ENCODE assay signal across 7 mouse cellular contexts in the genomic region with DNA sequence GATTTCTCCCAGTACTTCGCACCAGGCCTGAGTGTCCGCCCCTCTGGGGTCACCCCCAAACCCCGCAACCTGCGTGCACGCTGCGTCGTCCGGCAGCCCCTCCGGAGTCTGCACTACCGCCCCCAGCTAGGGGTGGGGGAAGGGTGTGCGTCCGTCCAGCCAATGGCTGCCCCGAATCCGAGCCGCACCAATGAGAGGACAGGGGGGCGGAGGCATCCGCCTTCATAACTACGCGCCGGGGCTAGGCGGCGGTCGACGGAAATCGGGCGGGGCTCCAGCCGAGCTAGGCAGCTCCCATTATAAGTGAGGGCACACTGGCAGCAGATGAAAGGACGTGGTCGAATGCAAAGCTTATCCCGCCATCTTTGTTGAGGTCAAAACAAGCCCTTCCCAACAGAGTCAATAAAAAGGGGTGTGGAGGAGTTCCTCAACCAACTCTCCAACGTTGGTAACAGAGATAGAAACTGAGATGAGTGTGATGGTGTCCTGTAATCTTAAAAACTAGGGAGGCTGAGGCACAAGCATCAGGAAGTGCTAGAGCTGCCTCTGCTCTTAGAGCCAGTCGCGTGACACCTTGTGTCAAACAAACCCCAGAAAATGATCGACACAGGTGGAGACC. TPM values are rescaled to one million over a fixed set of nuclear protein-coding genes. Genes with fewer than 3 reads are reported as not detected.
DNase-seq lines count a peak whose midpoint lies in the region; ATAC-seq and TF ChIP-seq lines count a peak whose summit lies in the region.

A gene (plus strand): TSS at position 368 of the 619 bp plus-strand sequence.

- intact Hi-C loops in left cerebral cortex, postnatal 4 days (cut with DNase I): no loop called here

- H3K36me3 ChIP-seq in intestine, postnatal 0 days (ENCODE audit: control insufficient read depth, insufficient read depth): peaks cover 39% of the 10 kb centered on the region
- peaks cover 46% of the 10 kb centered on the region for H3K36me3 ChIP-seq in midbrain, embryonic 12.5 days
- H3K36me3 ChIP-seq in small intestine, adult 2 months (ENCODE audit: control insufficient read depth, insufficient read depth, low read length): peaks cover 39% of the 10 kb centered on the region

- ATAC-seq in intestine, postnatal 0 days: peak; percentile 76
- ATAC-seq in midbrain, embryonic 12.5 days (ENCODE audit: low FRiP score, low read depth): peak; percentile 90

- 0 out of 2 replicates have a peak, but pooled peaks have one; percentile 20 for TF ChIP-seq CTCF in intestine, postnatal 0 days (IDR thresholded peaks at IDR 0.05; ENCODE audit: low read depth)
- TF ChIP-seq CTCF in small intestine, adult 2 months (IDR thresholded peaks at IDR 0.05; ENCODE audit: extremely low read depth, insufficient read length, insufficient replicate concordance, low read depth, low read length): no peak

- H3K9ac ChIP-seq in intestine, postnatal 0 days (ENCODE audit: low read depth, low read length): peak within 1 kb of the TSS; percentile 86
- peak within 1 kb of the TSS; percentile 98 for H3K9ac ChIP-seq in midbrain, embryonic 12.5 days (replicated peaks)

- H3K4me3 ChIP-seq in intestine, postnatal 0 days (ENCODE audit: low read depth, low read length): peak within 1 kb of the TSS; percentile 70
- peak within 1 kb of the TSS; percentile 76 for H3K4me3 ChIP-seq in midbrain, embryonic 12.5 days
- peak within 1 kb of the TSS; percentile 69 for H3K4me3 ChIP-seq in small intestine, adult 2 months (ENCODE audit: low read depth, low read length)

- peak within 1 kb of the TSS; percentile 88 for H3K4me2 ChIP-seq in intestine, postnatal 0 days (replicated peaks; ENCODE audit: low read depth)
- H3K4me2 ChIP-seq in midbrain, embryonic 12.5 days (replicated peaks): peak within 1 kb of the TSS; percentile 92

- no peaks in the 10 kb centered on the region for H3K9me3 ChIP-seq in intestine, postnatal 0 days (ENCODE audit: control insufficient read depth)
- H3K9me3 ChIP-seq in midbrain, embryonic 12.5 days: no peaks in the 10 kb centered on the region

- no peaks in the 10 kb centered on the region for H3K27me3 ChIP-seq in intestine, postnatal 0 days (replicated peaks; ENCODE audit: control insufficient read depth, insufficient read depth, low read length)
- H3K27me3 ChIP-seq in midbrain, embryonic 12.5 days: no peaks in the 10 kb centered on the region
- H3K27me3 ChIP-seq in small intestine, adult 2 months (ENCODE audit: control insufficient read depth, insufficient read depth, low read length): no peaks in the 10 kb centered on the region

- H3K27ac ChIP-seq in intestine, postnatal 0 days (ENCODE audit: low read depth, low read length): peak within 1 kb of the TSS; percentile 99
- peak within 1 kb of the TSS; percentile 68 for H3K27ac ChIP-seq in midbrain, embryonic 12.5 days (replicated peaks)
- H3K27ac ChIP-seq in small intestine, adult 2 months (ENCODE audit: insufficient read depth, low read depth, low read length): peak within 1 kb of the TSS; percentile 99

- H3K4me1 ChIP-seq in intestine, postnatal 0 days (replicated peaks; ENCODE audit: control insufficient read depth, insufficient read depth, low read length): peaks cover 21% of the 10 kb centered on the region; the same call in 1 of the 2 replicates
- H3K4me1 ChIP-seq in midbrain, embryonic 12.5 days: peaks cover 53% of the 10 kb centered on the region
- peaks cover 36% of the 10 kb centered on the region for H3K4me1 ChIP-seq in small intestine, adult 2 months (ENCODE audit: control insufficient read depth, insufficient read depth, insufficient read length, low read length)

- peak; percentile 99 for DNase-seq in adrenal gland, adult 2 months
- DNase-seq in embryo, embryonic 11.5 days (ENCODE audit: low read depth, low spot score): peak; percentile 92
- peak; percentile 95 to 98 for DNase-seq in gastrocnemius, postnatal 4 days (ENCODE audit: low spot score in 2 of 2)
- DNase-seq in left cerebral cortex, postnatal 4 days: peak; percentile 99

- TF ChIP-seq POLR2A in small intestine, adult 2 months (IDR thresholded peaks at IDR 0.05; ENCODE audit: low read depth, low read length): no peak; the same call in 1 of the 2 replicates

- WGBS in intestine, postnatal 0 days: 4% methylated on average over 34 of the region's 34 CpGs
- 7% methylated on average over 34 of the region's 34 CpGs for WGBS in midbrain, embryonic 12.5 days
- 2% methylated on average over 34 of the region's 34 CpGs for WGBS in small intestine, adult 2 months

RNA-seq across cellular contexts. Expression of the gene that starts here (rescaled TPM):
- total RNA-seq in adrenal gland, adult 2 months (2021): 1,000 to 10,000 TPM in 1 of 2 experiments, 100 to 1,000 TPM in 1; 972 to 1,050 TPM
- 1,143 and 1,258 TPM in 2 replicates for polyA plus RNA-seq in adrenal gland, adult 2 months (2012; rRNA removed)
- 1,000 to 10,000 TPM in 1 of 2 experiments, 100 to 1,000 TPM in 1; 1,000 to 1,132 TPM for total RNA-seq in gastrocnemius, postnatal 4 days (2021)
- 708 and 740 TPM in 2 replicates for polyA plus RNA-seq in intestine, postnatal 0 days (2015; fragmentation: Nextera tagmentation; extraction: Ambion mirVana)
- total RNA-seq in left cerebral cortex, postnatal 4 days (2021): 100 to 1,000 TPM; 640 to 672 TPM
- 688 and 721 TPM in 2 replicates for polyA plus RNA-seq in midbrain, embryonic 12.5 days (2016; fragmentation: Nextera tagmentation; extraction: Ambion mirVana)
- polyA plus RNA-seq in small intestine, adult 2 months (2012; rRNA removed): 820 and 1,370 TPM in 2 replicates

Comparison
In these comparisons a context has a peak if more than half of its experiments do, and no peak if none do; other contexts are left out.
1. Peak in every context shown above with its lines: DNase-seq, ATAC-seq, H3K4me3 ChIP-seq and H3K27ac ChIP-seq.